Mouse (Mus musculus) kidney, embryonic 15.5 days (tissue): ENCODE results near the gene Sptbn4. TPM values are rescaled to one million over a fixed set of nuclear protein-coding genes. Genes with fewer than 3 reads are reported as not detected.

ENCODE experiments used
- ATAC-seq: fragments of 200-750 bp; cut with Nextera tagmentation; replicated peaks from 2 replicates; pipeline ENCODE4 v1.8.0; 2017; ENCODE audit warnings: moderate TSS enrichment; ENCODE audit not compliant: low FRiP score
- H3K27ac ChIP-seq: fragments of 300-500 bp; sonication (generic); 2 replicates; pipeline ENCODE4 v1.5.1; 2015; ENCODE audit warnings: mild to moderate bottlenecking, inconsistent platforms
- H3K27me3 ChIP-seq: fragments of 300-500 bp; sonication (generic); 2 replicates; pipeline ENCODE4 v1.6.1; 2015; ENCODE audit warnings: inconsistent platforms
- H3K36me3 ChIP-seq: fragments of 300-500 bp; sonication (generic); 2 replicates; pipeline ENCODE4 v1.6.1; 2015; ENCODE audit warnings: inconsistent platforms
- H3K4me1 ChIP-seq: fragments of 300-500 bp; sonication (generic); 2 replicates; pipeline ENCODE4 v1.6.1; 2015; ENCODE audit warnings: inconsistent platforms
- H3K4me2 ChIP-seq: fragments of 300-500 bp; sonication (generic); 2 replicates; pipeline ENCODE4 v1.6.1; 2015; ENCODE audit warnings: moderate library complexity, mild to moderate bottlenecking, inconsistent platforms
- H3K4me3 ChIP-seq: fragments of 300-500 bp; sonication (generic); replicated peaks from 2 replicates; pipeline ENCODE4 v1.5.1; 2015; ENCODE audit warnings: mild to moderate bottlenecking, inconsistent platforms
- H3K9ac ChIP-seq: fragments of 300-500 bp; sonication (generic); 2 replicates; pipeline ENCODE4 v1.6.1; 2015; ENCODE audit warnings: mild to moderate bottlenecking, inconsistent platforms
- H3K9me3 ChIP-seq: fragments of 300-500 bp; sonication (generic); replicated peaks from 2 replicates; pipeline ENCODE4 v1.6.1; 2016; ENCODE audit warnings: inconsistent platforms
- WGBS: fragments of 180-500 bp; shearing (Covaris S2); methylation state at CpG from one replicate; pipeline ENCODE4 v1.1.7; 2015; ENCODE audit warnings: mixed read lengths; 5-methylcytosine and 5-hydroxymethylcytosine counted together
- polyA plus RNA-seq: library from polyadenylated mRNA; unstranded; fragments of >200 nt; fragmentation: Nextera tagmentation; extraction: Ambion mirVana; gene quantifications from 2 replicates; pipeline ENCODE4 v1.2.1, GENCODE M21; 2015

Gene Sptbn4
- polyA plus RNA-seq, 1 experiment from 2014 or later: 0.39 TPM

DNA sequence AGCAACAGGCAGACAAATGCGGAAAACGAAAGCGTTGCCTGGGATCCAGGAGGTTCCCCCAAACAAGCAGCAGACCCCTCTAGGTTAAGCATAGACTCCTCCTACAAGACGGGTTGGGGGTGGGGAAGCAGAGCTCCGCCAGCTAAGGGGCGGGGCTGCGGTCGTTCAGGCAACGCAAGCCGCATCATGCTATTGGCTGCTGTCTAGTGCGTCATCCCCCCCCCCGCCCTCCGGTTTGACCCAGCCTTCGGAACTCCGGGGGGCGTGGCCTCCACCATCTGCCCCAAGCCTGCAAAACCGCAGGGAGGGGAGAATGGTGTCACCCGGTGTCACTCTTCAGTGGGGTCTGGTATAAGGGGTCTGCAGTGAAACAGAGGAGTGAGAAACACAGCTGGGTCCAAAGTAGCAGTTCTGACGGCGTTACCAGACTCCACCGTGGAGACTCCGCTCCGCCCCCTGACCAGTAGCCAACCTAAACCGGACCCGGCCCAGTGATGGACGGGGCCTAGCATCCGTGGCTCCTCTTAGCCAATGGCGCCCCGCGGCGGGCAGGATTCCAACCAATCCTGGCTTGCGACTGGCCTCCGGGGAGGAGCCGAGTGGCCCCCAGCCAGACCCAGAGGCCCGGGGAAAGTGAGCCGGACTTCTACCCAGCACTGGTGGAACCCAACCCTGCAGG, 25.8 kb upstream of the Sptbn4 start, which contains the start of gene Sertad3:
Gene Sertad3, plus strand, starts transcription at position 613 of the 679 bp plus-strand sequence.
- no peaks in the 10 kb centered on the region for H3K27me3 ChIP-seq
- H3K9me3 ChIP-seq: no peaks in the 10 kb centered on the region
- H3K36me3 ChIP-seq: peaks cover 26% of the 10 kb centered on the region
- peak within 1 kb of the TSS; percentile 75 for H3K9ac ChIP-seq
- H3K27ac ChIP-seq: peak within 1 kb of the TSS; percentile 97
- H3K4me2 ChIP-seq: peak within 1 kb of the TSS; percentile 76
- peaks cover 29% of the 10 kb centered on the region for H3K4me1 ChIP-seq
- WGBS: under 1% methylated on average over 36 of the region's 36 CpGs
- peak within 1 kb of the TSS; percentile 70 for H3K4me3 ChIP-seq
- ATAC-seq: peak; percentile 93

DNA sequence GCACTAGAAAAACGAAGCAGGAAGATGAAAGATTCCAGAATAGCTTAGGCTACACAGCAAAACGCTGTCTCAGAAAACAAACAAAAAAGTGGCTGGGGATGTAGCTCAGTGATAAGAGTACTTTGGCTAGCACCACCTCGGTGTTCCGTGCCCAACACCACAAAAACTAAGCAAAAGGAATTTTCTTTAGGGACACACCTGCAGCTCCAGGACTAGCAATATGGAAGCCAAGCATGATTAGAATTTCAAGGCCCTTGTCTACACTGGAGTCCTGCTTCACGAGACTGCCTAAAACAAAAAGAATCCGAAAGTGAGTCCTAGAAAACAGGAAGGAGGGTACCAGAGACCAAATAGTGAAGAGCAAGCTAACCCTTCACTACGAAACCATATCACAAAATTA, 25.1 kb upstream of the Sptbn4 start:
- Histone ChIP-seq H3K9ac (0 out of 2 replicates have a peak overlapping the region, but pooled peaks have one; percentile 29), H3K27ac (peak overlapping the region; percentile 97), H3K4me1 (peaks cover 25% of the 10 kb centered on the region), H3K36me3 (peaks cover 19% of the 10 kb centered on the region), H3K4me3 (peak overlapping the region; percentile 70), H3K9me3 (no peaks in the 10 kb centered on the region), H3K4me2 (peak overlapping the region; percentile 76), H3K27me3 (no peaks in the 10 kb centered on the region)
- ATAC-seq: no peak
- 45% methylated on average over 7 of the region's 7 CpGs for WGBS

DNA sequence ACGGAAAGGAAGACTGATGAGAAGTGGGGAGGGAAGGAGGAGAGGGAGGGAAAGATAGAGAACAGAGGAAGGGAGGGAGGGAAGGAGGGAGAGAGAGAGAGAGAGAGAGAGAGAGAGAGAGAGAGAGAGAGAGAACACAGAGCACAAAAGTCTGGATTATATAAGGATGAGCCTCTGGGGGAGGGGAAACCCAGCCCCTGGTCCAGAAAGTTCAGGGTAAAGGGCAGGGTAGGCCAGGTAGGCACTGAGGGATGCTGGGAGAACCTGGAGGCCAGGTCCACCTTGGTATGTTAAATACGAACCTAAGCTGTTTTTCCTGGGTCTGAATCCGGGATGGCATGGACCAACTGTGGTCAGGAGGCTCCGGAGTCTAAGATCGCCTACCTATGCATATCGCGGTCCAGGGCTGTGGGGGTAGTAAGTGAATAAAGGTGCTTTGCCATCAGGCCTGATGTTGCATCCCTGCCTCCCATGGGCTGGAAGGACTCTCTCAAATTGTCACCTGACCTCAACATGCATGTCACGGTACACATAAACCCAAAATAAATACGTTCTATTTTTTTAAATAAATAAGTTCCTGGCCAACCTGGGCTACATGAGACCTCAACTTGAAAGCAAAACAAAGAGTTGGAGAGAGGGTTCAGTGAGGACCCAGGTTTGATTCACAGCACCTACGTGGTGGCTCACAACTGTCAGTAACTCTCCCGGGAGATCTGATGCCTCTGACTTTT, 24.1 kb upstream of the Sptbn4 start:
- Histone ChIP-seq H3K36me3 (peaks cover 9% of the 10 kb centered on the region), H3K9me3 (no peaks in the 10 kb centered on the region), H3K27me3 (no peaks in the 10 kb centered on the region), H3K9ac (no peak overlapping the region), H3K4me2 (no peak overlapping the region), H3K4me1 (peaks cover 24% of the 10 kb centered on the region), H3K4me3 (no peak overlapping the region), H3K27ac (no peak overlapping the region)
- 89% methylated on average over 11 of the region's 11 CpGs for WGBS
- no peak for ATAC-seq

DNA sequence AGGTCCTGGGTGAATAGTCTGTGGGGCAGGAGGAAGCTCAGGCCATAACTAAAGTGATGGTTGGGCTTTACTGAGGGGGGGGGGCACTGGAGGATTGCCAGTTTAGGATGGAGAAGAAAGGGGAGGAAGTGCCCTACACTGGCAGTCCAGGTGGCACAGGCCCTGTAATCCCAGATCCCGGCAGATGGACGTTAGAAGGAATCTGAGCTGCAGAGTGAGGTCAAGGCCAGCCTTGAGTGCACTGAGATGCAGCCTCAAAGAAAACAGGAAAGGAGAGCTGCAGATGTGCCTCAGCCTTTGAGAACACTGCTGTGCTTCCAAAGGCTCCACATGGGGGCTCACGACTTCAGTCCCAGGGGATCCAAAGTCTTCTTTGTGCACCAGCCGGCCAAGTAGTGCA, 20.2 kb upstream of the Sptbn4 start:
- H3K27ac ChIP-seq: peak overlapping the region; percentile 45; the same call in 1 of the 2 replicates
- peaks cover 11% of the 10 kb centered on the region for H3K4me1 ChIP-seq
- 10% methylated on average over 4 of the region's 4 CpGs for WGBS
- no peak overlapping the region for H3K9ac ChIP-seq
- H3K9me3 ChIP-seq: no peaks in the 10 kb centered on the region
- H3K36me3 ChIP-seq: no peaks in the 10 kb centered on the region
- ATAC-seq: peak; percentile 53
- H3K27me3 ChIP-seq: no peaks in the 10 kb centered on the region
- no peak overlapping the region for H3K4me3 ChIP-seq
- no peak overlapping the region for H3K4me2 ChIP-seq

GRCm38 (mm10) chr7:27460477-27460876, 13.0 kb upstream of the Sptbn4 start:
- Histone ChIP-seq H3K4me1 (no peaks in the 10 kb centered on the region), H3K4me2 (no peak overlapping the region), H3K9me3 (no peaks in the 10 kb centered on the region), H3K36me3 (no peaks in the 10 kb centered on the region), H3K27ac (no peak overlapping the region), H3K4me3 (no peak overlapping the region), H3K9ac (no peak overlapping the region), H3K27me3 (no peaks in the 10 kb centered on the region)
- ATAC-seq: no peak
- WGBS: 76% methylated on average over 6 of the region's 6 CpGs

DNA sequence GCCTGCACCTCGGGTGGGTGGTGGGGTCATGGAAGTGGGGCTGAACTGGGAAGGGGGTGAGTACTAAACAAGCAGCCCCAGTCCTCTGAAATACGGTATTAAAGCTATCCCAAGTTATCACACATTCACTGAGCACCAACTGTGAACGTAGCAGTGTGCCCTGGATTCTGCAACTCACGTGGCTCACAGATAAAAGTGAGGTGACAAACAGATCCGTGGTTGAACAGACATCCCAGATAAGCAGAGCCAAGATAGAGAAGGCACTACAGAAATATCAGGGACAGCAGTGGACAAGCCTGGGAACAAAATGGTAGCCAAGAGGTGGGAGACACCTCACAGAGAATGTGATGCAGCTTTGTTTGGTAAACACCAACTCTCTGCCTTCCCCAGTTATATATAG, 12.2 kb upstream of the Sptbn4 start:
- Histone ChIP-seq H3K9ac (no peak overlapping the region), H3K4me1 (no peaks in the 10 kb centered on the region), H3K9me3 (no peaks in the 10 kb centered on the region), H3K36me3 (no peaks in the 10 kb centered on the region), H3K4me2 (no peak overlapping the region), H3K4me3 (no peak overlapping the region), H3K27me3 (no peaks in the 10 kb centered on the region), H3K27ac (no peak overlapping the region)
- ATAC-seq: no peak
- WGBS: 94% methylated on average over 5 of the region's 5 CpGs

DNA sequence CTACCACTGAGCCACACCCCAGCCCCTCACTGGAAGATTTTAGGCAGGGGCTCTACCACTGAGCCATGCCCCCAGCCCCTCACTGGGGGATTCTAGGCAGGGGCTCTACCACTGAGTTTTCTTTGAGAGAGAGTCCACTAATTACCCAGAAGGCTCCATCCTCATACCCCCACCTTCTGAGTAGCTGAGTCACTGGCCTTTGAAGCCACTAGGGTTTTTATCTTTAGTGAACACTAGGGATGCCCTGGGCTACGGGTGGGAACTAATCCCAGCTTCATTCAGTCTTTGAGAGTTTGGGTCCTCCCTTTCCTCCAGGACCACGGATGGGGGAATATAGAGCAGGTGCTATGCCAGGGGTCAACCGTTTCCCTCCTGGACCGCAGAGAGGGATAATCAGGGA, 11.1 kb upstream of the Sptbn4 start:
- no peak for ATAC-seq
- Histone ChIP-seq H3K4me1 (no peaks in the 10 kb centered on the region), H3K4me2 (no peak overlapping the region), H3K9me3 (no peaks in the 10 kb centered on the region), H3K27ac (no peak overlapping the region), H3K36me3 (no peaks in the 10 kb centered on the region), H3K4me3 (no peak overlapping the region), H3K9ac (no peak overlapping the region), H3K27me3 (no peaks in the 10 kb centered on the region)
- WGBS: 92% methylated on average over 4 of the region's 4 CpGs

DNA sequence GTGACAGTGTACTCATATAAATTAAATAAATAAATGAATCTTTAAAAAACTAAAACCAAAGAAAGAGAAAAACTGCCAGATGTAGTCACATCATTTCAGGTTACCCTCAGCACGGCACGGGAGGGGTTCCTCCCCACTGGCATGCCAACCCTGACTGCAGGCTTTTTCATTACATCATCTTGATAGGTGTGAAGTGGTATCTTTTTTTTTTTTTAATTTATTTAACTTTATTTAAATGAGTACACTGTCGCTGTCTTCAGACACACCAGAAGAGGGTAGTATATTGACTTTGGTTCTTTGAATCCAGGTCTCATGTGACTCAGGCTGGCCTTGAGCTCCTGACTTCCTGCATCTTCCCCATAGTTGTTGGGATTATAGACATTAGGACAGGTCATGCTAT, 7.8 kb upstream of the Sptbn4 start:
- no peak overlapping the region for H3K9ac ChIP-seq
- H3K4me1 ChIP-seq: no peaks in the 10 kb centered on the region; the same call in 1 of the 2 replicates
- H3K4me2 ChIP-seq: no peak overlapping the region
- H3K4me3 ChIP-seq: no peak overlapping the region
- H3K36me3 ChIP-seq: no peaks in the 10 kb centered on the region
- H3K9me3 ChIP-seq: no peaks in the 10 kb centered on the region
- no peak overlapping the region for H3K27ac ChIP-seq
- WGBS: 96% methylated on average over 3 of the region's 3 CpGs
- ATAC-seq: no peak
- no peaks in the 10 kb centered on the region for H3K27me3 ChIP-seq

DNA sequence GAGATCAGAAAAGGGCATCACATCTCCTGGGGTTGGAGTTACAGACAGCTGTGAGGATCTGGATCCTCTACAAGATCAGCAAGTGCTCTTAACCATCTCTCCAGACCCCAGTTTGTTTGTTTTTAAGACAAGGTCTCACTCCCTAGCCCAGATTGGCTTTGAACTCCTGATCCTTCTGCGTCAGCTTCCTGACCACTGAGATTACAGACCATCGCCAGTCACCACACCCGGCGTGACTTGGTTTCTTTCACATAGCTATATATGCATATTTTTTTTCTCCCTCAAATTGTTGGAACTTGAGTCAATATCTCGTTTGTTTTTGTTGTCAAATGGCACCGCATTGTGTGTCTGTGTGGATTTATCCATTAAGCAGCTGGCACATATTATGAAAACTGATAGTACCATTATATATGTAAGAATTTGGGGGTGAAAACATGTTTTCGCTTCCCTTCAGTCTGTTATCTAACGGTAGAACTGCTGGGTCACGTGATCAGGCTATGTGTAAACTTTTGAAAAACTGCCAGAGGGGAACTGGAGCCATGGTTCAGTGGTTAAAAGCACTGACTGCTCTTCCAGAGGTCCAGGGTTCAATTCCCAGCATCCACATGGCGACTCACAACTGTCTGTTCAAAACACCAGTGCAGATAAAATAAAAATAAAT, 7.1 kb upstream of the Sptbn4 start:
- Histone ChIP-seq H3K4me3 (no peak overlapping the region), H3K9ac (no peak overlapping the region), H3K36me3 (no peaks in the 10 kb centered on the region), H3K4me1 (no peaks in the 10 kb centered on the region; the same call in 1 of the 2 replicates), H3K27ac (no peak overlapping the region), H3K9me3 (no peaks in the 10 kb centered on the region), H3K4me2 (no peak overlapping the region), H3K27me3 (no peaks in the 10 kb centered on the region)
- WGBS: 66% methylated on average over 10 of the region's 10 CpGs
- ATAC-seq: no peak

DNA sequence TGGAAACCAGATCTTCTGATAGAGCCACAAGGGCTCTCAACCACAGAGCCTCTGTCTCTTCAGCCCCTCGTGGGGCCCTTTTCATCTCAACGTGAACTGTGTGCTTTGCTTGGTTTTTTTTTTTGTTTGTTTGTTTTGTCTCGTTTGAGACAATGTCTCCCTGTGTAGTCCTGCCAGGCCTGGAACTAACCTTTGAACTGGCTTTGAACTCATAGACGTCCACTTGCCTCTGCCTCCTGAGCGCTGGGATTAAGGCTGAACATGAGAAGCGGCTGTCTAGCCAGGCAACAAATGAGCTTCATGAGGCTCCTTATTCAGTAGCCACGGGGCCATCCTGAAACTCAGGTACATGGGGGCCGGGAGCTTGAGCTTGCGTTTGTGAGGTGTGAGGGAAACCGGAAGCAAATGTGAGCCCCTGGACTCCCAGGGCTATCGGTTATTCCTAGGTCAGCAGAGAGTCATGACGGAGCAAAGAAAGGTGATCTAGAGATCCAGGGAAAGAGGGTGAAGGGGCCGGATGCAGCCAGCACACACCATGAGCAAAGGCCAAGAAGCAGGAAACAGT, 4.8 kb upstream of the Sptbn4 start:
- H3K27ac ChIP-seq: no peak overlapping the region

DNA sequence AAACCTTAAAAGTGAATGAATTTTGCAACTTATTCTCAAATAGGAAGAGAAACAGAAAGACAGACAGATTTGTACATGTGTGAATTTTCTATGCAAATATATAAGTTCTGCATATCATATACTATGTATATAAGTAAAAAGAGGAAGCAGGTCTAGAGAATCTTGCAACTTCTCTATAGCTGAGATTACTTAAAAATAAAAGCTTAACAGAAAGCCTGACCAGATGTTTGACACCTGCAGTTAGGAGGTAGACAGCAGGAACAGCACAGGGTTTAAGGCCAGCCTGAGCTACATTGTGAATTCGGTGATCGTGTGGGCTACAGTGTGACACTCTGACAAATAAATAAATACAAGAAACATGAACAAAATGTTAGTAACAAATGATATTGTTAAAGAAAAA, 3.9 kb upstream of the Sptbn4 start:
- H3K9ac ChIP-seq: no peak overlapping the region
- 87% methylated on average over 2 of the region's 2 CpGs for WGBS

More for the DNA sequence above, 4.8 kb upstream of the Sptbn4 start:
- H3K4me2 ChIP-seq: no peak overlapping the region
- no peak overlapping the region for H3K9ac ChIP-seq
- H3K4me3 ChIP-seq: no peak overlapping the region
- H3K9me3 ChIP-seq: no peaks in the 10 kb centered on the region
- peaks cover 8% of the 10 kb centered on the region for H3K4me1 ChIP-seq
- WGBS: 58% methylated on average over 13 of the region's 13 CpGs
- no peaks in the 10 kb centered on the region for H3K27me3 ChIP-seq
- no peak for ATAC-seq
- no peaks in the 10 kb centered on the region for H3K36me3 ChIP-seq

More for the DNA sequence above, 3.9 kb upstream of the Sptbn4 start:
- Histone ChIP-seq H3K27me3 (peaks cover 7% of the 10 kb centered on the region), H3K4me3 (no peak overlapping the region), H3K9me3 (no peaks in the 10 kb centered on the region), H3K4me2 (no peak overlapping the region), H3K4me1 (peaks cover 16% of the 10 kb centered on the region), H3K36me3 (no peaks in the 10 kb centered on the region), H3K27ac (no peak overlapping the region)
- ATAC-seq: no peak
